Mouse (Mus musculus): ENCODE data around the gene Cmtm8. TPM values are rescaled to one million over a fixed set of nuclear protein-coding genes. Genes with fewer than 3 reads are reported as not detected.
A peak's percentile ranks its signal among the peaks of the same experiment; 100 is the strongest.

The Cmtm8 gene
- total and polyA plus RNA-seq, 3 experiments, result 0.16 TPM; not detected in 2

DNA sequence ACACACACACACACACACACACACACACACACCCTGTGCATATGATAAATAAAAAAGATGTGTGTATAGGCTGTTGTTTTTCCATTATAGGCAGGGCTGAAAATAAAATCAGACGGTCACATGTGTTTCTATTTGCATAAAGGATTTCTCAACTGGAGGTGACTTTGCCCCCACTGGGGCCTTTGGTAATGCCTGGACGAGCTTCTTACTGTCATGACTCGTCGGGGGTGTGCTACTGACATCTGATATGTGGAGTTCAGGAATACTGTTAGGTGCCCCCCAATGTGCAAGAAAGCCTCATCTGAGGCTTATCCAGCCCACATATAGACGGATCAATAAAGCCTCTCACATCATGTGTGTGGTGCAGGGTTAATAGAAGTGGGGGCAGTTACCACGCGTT is 26.9 kb downstream of the Cmtm8 start:
- no peak for DNase-seq (ENCODE audit: low spot score)
- no peak for TF ChIP-seq POLR2AphosphoS5 (IDR thresholded peaks at IDR 0.05; ENCODE audit: insufficient replicate concordance, low read depth, low read length)
- no peak for TF ChIP-seq GATA2 (IDR thresholded peaks at IDR 0.05; ENCODE audit: borderline replicate concordance, low read depth, low read length)
- no peak for TF ChIP-seq CTCF (IDR thresholded peaks at IDR 0.05; ENCODE audit: low read depth, low read length)
- TF ChIP-seq GATA1 (IDR thresholded peaks at IDR 0.05; ENCODE audit: borderline replicate concordance, low read length), result no peak
- Histone ChIP-seq H3K27me3 (ENCODE audit: insufficient read depth, low read length) (no peaks in the 10 kb centered on the region; the same call in 1 of the 2 replicates), H3K36me3 (replicated peaks) (no peaks in the 10 kb centered on the region), H3K4me1 (ENCODE audit: insufficient read depth, low read depth, low read length) (no peaks in the 10 kb centered on the region), H3K4me3 (ENCODE audit: low read depth, low read length) (no peak overlapping the region), H3K9me3 (replicated peaks) (peaks cover 4% of the 10 kb centered on the region; the same call in 1 of the 2 replicates)
- ATAC-seq (ENCODE audit: extremely low read depth, insufficient number of reproducible peaks, low FRiP score, poor library complexity, severe bottlenecking), result no peak

DNA sequence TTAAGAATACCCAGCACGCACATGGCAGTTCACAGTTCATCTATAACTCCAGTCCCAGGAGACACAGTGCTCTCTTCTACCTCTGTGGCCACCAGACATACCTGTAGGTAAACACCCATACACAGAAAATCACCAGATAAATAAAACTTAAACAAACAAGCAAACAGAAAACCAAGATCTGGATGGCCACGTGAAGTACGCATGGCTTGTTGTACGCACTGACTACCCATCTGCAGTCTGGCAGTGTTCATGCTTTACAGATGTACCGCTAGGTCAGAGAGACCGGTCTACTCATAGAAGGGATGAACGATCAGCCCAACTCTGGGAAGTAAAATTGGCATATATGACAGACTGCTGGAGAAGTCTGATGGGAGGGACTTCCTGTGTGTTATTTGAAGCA is 27.8 kb downstream of the Cmtm8 start:
- no peaks in the 10 kb centered on the region for H3K36me3 ChIP-seq (replicated peaks)
- H3K4me1 ChIP-seq (ENCODE audit: insufficient read depth, low read depth, low read length), result no peaks in the 10 kb centered on the region
- ATAC-seq (ENCODE audit: extremely low read depth, insufficient number of reproducible peaks, low FRiP score, poor library complexity, severe bottlenecking) (no peak), DNase-seq (ENCODE audit: low spot score) (no peak)
- no peak overlapping the region for H3K4me3 ChIP-seq (ENCODE audit: low read depth, low read length)
- no peaks in the 10 kb centered on the region; the same call in none of the 2 replicates for H3K27me3 ChIP-seq (ENCODE audit: insufficient read depth, low read length)
- TF ChIP-seq GATA1 (IDR thresholded peaks at IDR 0.05; ENCODE audit: borderline replicate concordance, low read length) (no peak), POLR2AphosphoS5 (IDR thresholded peaks at IDR 0.05; ENCODE audit: insufficient replicate concordance, low read depth, low read length) (no peak), TAL1 (conservative IDR thresholded peaks at IDR 0.05; ENCODE audit: low read depth, low read length) (no peak), GATA2 (IDR thresholded peaks at IDR 0.05; ENCODE audit: borderline replicate concordance, low read depth, low read length) (no peak), CTCF (IDR thresholded peaks at IDR 0.05; ENCODE audit: low read depth, low read length) (no peak)
- peaks cover 6% of the 10 kb centered on the region; the same call in 1 of the 2 replicates for H3K9me3 ChIP-seq (replicated peaks)

DNA sequence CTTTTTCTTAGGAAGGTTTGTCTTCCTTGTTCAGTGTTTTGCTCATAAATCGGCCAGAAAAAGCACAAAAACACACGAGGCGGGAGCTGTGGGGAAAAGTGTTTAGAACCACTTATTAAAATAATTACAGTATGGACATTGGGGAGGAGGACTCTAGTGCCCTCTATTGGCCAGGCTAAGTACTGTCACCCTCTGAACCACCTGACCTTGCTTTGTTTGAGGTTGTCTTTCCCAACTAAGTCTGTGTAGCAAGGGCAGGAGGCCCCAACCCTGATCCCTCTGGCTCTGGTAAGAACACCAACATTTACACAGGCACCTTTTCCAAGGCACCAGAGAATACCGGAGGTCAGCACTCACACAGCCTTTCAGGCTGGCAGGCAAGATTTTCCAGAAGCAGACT is 28.6 kb downstream of the Cmtm8 start:
- DNase-seq (ENCODE audit: low spot score), result peak; percentile 35
- no peaks in the 10 kb centered on the region for H3K36me3 ChIP-seq (replicated peaks)
- H3K27me3 ChIP-seq (ENCODE audit: insufficient read depth, low read length), result no peaks in the 10 kb centered on the region; the same call in none of the 2 replicates
- H3K4me1 ChIP-seq (ENCODE audit: insufficient read depth, low read depth, low read length), result no peaks in the 10 kb centered on the region
- H3K4me3 ChIP-seq (ENCODE audit: low read depth, low read length), result no peak overlapping the region
- no peak for TF ChIP-seq TAL1 (conservative IDR thresholded peaks at IDR 0.05; ENCODE audit: low read depth, low read length)
- no peak for TF ChIP-seq POLR2AphosphoS5 (IDR thresholded peaks at IDR 0.05; ENCODE audit: insufficient replicate concordance, low read depth, low read length)
- TF ChIP-seq CTCF (IDR thresholded peaks at IDR 0.05; ENCODE audit: low read depth, low read length), result peak; percentile 84
- TF ChIP-seq GATA1 (IDR thresholded peaks at IDR 0.05; ENCODE audit: borderline replicate concordance, low read length), result no peak
- no peak for TF ChIP-seq GATA2 (IDR thresholded peaks at IDR 0.05; ENCODE audit: borderline replicate concordance, low read depth, low read length)
- peak; percentile 67; the same call in 1 of the 2 replicates for ATAC-seq (ENCODE audit: extremely low read depth, insufficient number of reproducible peaks, low FRiP score, poor library complexity, severe bottlenecking)
- peaks cover 5% of the 10 kb centered on the region; the same call in 1 of the 2 replicates for H3K9me3 ChIP-seq (replicated peaks)

DNA sequence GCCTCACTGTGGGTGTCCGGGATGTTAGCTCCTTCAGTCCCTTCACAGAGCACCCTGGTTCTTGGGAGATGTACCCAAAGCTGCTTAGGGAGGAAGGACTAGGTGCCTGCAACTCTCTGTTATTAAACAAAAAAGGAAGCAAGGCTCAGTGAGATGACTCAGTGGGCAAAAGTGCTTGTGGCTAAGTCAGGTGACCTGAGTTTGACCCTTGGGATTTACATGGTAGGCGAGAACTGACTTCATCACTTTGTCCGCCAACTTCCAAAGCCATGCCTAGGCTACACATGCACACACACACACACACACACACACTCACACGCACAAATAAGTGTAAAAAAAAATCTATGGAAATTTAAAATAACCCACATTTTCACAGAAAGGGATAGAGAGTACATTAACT is 32.0 kb downstream of the Cmtm8 start:
- Histone ChIP-seq H3K4me1 (ENCODE audit: insufficient read depth, low read depth, low read length) (peaks cover 4% of the 10 kb centered on the region), H3K36me3 (replicated peaks) (no peaks in the 10 kb centered on the region), H3K4me3 (ENCODE audit: low read depth, low read length) (no peak overlapping the region), H3K27me3 (ENCODE audit: insufficient read depth, low read length) (peaks cover 6% of the 10 kb centered on the region), H3K9me3 (replicated peaks) (peaks cover 14% of the 10 kb centered on the region; the same call in 1 of the 2 replicates)
- DNase-seq (ENCODE audit: low spot score), result no peak
- ATAC-seq (ENCODE audit: extremely low read depth, insufficient number of reproducible peaks, low FRiP score, poor library complexity, severe bottlenecking), result no peak
- TF ChIP-seq GATA1 (IDR thresholded peaks at IDR 0.05; ENCODE audit: borderline replicate concordance, low read length) (no peak), TAL1 (conservative IDR thresholded peaks at IDR 0.05; ENCODE audit: low read depth, low read length) (no peak), CTCF (IDR thresholded peaks at IDR 0.05; ENCODE audit: low read depth, low read length) (no peak), GATA2 (IDR thresholded peaks at IDR 0.05; ENCODE audit: borderline replicate concordance, low read depth, low read length) (no peak), POLR2AphosphoS5 (IDR thresholded peaks at IDR 0.05; ENCODE audit: insufficient replicate concordance, low read depth, low read length) (no peak)

DNA sequence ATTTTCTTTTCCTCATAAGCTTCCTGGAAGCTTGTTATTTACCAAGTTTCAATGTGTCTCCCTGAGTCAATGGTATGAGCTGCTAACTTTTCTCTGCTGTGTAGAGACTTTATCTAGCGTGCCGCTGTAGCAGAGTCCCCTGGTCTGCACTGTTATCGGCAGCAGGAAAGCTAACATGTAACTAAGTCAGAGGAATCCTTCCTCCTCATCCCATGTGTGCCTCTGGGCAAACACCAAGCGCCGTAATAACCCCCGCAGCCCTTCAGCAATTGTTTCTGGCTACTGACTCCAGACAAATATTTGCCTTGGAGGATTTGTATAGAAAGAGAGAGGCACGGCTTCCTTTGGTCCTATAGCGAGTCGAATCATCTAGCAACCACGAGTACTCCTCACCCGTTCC is 33.1 kb downstream of the Cmtm8 start:
- H3K27me3 ChIP-seq (ENCODE audit: insufficient read depth, low read length), result peaks cover 10% of the 10 kb centered on the region
- peaks cover 11% of the 10 kb centered on the region; the same call in 1 of the 2 replicates for H3K9me3 ChIP-seq (replicated peaks)
- no peaks in the 10 kb centered on the region for H3K36me3 ChIP-seq (replicated peaks)
- peaks cover 4% of the 10 kb centered on the region for H3K4me1 ChIP-seq (ENCODE audit: insufficient read depth, low read depth, low read length)
- TF ChIP-seq CTCF (IDR thresholded peaks at IDR 0.05; ENCODE audit: low read depth, low read length) (no peak), GATA1 (IDR thresholded peaks at IDR 0.05; ENCODE audit: borderline replicate concordance, low read length) (no peak), POLR2AphosphoS5 (IDR thresholded peaks at IDR 0.05; ENCODE audit: insufficient replicate concordance, low read depth, low read length) (no peak), TAL1 (conservative IDR thresholded peaks at IDR 0.05; ENCODE audit: low read depth, low read length) (no peak), GATA2 (IDR thresholded peaks at IDR 0.05; ENCODE audit: borderline replicate concordance, low read depth, low read length) (no peak)
- DNase-seq (ENCODE audit: low spot score), result no peak
- H3K4me3 ChIP-seq (ENCODE audit: low read depth, low read length), result no peak overlapping the region
- no peak for ATAC-seq (ENCODE audit: extremely low read depth, insufficient number of reproducible peaks, low FRiP score, poor library complexity, severe bottlenecking)

DNA sequence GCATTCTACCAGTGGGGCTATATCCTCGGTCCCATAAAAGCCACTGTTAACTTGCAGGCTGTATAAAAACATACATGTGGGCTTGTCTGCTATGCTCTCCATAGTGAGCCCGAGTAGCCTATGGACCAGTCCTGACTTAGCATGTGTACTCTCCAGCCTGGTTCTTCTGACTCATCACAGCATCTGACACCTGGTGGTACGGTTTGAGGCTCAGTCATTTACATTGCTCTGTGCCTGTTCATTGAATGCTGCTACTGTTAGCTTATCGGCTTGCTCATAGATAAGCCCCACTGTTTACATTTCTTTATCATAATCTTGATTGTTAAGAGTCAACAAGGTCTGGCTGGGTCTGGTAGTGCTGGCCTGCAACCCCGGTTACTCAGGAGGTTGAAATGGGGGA is 35.3 kb downstream of the Cmtm8 start:
- ATAC-seq (ENCODE audit: extremely low read depth, insufficient number of reproducible peaks, low FRiP score, poor library complexity, severe bottlenecking) (peak; percentile 63), DNase-seq (ENCODE audit: low spot score) (no peak)
- Histone ChIP-seq H3K4me1 (ENCODE audit: insufficient read depth, low read depth, low read length) (peaks cover 4% of the 10 kb centered on the region), H3K9me3 (replicated peaks) (peaks cover 16% of the 10 kb centered on the region), H3K27me3 (ENCODE audit: insufficient read depth, low read length) (peaks cover 15% of the 10 kb centered on the region), H3K36me3 (replicated peaks) (no peaks in the 10 kb centered on the region), H3K4me3 (ENCODE audit: low read depth, low read length) (no peak overlapping the region)
- TF ChIP-seq GATA1 (IDR thresholded peaks at IDR 0.05; ENCODE audit: borderline replicate concordance, low read length) (no peak), GATA2 (IDR thresholded peaks at IDR 0.05; ENCODE audit: borderline replicate concordance, low read depth, low read length) (no peak), TAL1 (conservative IDR thresholded peaks at IDR 0.05; ENCODE audit: low read depth, low read length) (no peak), CTCF (IDR thresholded peaks at IDR 0.05; ENCODE audit: low read depth, low read length) (no peak), POLR2AphosphoS5 (IDR thresholded peaks at IDR 0.05; ENCODE audit: insufficient replicate concordance, low read depth, low read length) (no peak)
